Mouse (Mus musculus): ENCODE results near the gene Smim23.

Gene Smim23

DNA sequence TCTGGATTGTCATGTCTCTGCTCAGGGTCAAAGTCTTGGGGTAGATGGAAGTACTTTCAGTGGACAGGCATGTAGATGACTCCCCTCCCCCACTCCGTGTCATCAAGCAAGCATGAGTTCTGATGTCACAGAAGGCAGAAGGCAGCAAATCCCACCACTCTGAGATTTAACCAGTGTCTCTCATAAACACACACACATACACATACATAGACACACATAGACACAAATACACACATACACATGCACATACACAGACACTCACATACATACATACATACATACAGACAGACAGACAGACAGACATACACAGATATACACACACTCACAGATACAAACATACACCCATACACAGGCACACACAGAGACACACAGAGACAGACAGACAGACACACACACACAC, at the start of gene Smim23:
Smim23 (minus strand) TSS at position 101 of the 400 bp plus-strand sequence.
- DNase-seq (ENCODE audit: low read depth, low spot score): no peak

DNA sequence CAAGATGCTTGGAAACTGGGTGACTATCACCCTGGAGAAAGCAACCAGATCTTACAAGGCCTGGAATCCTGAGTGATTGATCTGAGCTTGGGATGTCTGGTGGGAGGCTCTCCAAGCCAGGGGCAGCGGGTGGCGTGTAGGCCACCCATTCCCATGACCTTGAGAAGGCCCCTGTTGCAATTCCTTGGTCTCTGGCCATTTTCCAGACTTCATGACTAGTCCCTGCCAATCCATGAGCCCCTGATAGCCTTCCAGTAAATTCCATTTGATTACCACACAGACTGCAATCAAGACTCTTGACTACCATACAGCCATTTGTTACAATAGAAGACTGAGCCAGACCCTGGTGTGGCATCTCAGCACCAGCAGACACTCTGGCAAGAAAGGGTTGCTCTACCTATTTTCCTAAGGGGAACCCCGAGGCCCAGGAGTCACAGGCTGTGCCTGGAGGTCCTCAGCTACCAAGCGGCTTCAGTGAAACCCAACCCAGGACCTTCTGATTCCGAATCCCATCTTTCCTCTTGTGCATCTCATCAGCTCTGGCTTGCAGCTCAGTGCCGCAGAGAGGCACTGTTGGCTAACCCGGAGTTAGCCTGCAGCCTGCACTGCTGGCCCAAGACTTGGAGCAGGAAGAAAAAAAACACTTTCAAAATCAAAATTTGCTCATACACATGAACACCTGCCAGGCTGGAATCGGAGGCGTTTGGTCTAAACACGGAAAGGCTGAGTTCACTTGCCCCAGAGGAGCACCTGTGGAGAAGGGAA, 44.4 kb upstream of the Smim23 start:
- no peak for DNase-seq (ENCODE audit: low read depth, low spot score)

DNA sequence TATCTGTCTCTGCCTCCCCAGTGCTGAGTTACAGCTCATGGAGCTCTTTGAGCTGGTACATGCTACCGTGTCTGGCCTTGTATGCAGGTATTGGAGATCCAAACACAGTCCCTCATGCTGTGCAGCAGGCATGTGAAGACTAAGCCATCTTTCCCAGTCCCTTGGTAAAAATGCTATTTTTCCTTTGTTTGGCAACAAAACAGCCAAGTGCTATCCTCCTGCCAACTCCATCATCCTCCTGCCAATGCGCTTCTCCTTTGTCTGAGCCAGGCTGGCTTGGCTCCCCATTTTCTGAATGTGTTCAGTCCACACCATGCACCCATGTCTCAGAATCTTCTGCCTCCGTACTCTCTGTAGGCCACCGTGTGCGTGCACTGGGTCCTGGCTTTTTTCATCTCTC, 40.2 kb upstream of the Smim23 start:
- peak; percentile 82 for DNase-seq (ENCODE audit: low read depth, low spot score)

DNA sequence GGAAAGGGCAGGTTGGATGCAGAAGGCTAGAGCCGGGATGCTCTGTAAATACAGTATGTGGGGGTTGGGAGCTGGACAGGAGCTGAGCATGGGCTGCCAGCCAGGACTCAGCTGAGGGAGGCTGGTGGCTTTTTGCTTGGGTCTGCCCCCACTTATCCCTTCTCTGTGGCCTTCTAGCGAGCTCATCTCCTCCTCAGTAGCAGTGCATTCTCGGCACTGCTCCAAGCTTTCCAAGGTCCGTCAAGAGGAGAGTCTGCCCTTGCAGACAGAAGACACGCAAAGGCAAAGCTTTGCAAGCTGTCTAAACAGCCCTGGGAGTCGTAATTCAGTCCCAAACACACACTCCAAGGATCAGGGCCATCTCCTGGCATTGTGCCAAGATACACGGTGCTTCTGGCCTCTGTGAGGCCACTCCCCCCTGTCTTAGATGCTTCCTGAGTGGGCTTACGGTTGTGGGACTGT, 33.0 kb upstream of the Smim23 start:
- DNase-seq (ENCODE audit: low read depth, low spot score): peak; percentile 30

DNA sequence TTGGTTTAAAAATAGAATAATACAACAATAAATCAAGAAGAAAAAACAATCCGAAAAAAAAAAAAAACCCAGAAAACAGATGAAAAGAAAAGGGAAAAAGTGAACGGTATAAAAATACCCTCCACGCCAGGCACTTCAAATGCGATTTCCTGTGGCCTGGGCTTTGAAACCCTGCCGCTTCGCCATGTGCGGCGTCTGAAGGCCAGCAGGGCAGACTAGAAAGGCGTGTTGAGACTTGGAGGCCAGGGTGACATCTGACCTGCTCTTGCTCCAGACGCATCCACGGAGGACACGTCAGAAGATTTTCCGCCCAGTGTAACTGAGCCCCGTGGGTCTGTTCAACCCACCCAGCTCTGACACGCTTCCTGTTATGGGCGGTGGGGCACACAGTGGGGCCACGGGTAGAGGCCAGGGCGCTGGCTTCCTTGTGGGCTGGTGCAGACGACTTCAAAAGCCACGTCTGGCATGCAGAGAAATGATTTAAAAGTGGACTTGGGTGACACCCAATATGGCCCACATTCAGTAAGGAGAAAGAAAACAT, 22.3 kb upstream of the Smim23 start:
- no peak for DNase-seq (ENCODE audit: low read depth, low spot score)

DNA sequence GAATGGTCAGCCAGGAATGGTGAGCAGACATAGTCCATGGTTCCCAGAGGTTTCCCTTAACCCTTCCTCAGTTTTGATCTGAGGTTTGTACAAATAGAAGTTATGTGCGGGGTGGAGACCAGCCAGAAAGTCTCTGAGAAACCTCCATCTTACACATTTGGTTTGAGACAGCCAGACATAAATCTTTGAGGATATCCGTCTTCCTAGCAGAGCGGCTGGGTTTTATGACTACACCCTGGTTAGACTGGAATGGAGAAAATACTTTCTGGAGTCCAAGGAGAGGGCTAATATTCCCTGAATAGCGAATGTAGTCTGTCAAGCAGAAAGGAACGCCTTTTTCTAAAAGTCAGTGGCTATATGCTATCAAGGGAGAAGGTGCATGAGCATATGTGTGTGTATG, 16.8 kb upstream of the Smim23 start:
- no peak for DNase-seq (ENCODE audit: low read depth, low spot score)

DNA sequence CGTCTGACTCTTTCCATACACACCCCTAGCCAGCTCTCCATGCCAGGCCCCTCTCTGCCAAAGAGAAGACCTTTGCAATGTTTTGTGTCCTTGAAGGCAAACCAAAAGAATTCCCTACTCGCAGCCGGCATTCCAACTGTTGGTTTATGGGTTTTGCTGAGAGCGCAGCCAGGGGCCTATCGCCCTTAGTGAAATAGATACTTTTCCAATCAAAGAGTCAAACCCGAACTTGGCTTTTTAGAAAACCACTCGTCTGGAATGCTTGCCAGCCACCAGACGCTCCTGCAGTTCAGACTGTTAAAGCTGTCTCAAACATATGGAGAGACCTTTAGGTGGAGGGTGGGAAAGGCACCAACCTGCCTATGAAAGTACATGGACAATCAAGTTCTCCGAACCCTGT, 15.9 kb upstream of the Smim23 start:
- DNase-seq (ENCODE audit: low read depth, low spot score): no peak

DNA sequence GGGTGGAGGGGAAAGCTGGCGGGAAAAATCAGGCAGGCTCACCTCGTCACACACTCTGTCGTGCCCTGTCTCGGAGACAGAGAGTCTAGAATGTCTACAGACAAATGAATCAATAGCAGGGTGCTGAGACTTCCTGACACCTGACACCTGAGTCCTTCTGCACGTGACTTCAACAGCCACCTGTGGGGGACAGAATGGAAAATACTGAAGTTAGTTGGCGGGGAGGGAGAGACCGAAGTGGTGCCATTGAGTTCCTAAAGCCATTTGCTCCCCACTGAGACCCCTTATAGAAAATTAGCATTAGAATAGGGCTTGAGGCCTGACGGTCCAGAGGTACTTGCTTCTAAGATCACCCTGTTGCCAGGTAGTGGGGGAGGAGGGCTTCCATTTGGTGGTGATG, 10.6 kb upstream of the Smim23 start:
- DNase-seq (ENCODE audit: low read depth, low spot score): no peak

DNA sequence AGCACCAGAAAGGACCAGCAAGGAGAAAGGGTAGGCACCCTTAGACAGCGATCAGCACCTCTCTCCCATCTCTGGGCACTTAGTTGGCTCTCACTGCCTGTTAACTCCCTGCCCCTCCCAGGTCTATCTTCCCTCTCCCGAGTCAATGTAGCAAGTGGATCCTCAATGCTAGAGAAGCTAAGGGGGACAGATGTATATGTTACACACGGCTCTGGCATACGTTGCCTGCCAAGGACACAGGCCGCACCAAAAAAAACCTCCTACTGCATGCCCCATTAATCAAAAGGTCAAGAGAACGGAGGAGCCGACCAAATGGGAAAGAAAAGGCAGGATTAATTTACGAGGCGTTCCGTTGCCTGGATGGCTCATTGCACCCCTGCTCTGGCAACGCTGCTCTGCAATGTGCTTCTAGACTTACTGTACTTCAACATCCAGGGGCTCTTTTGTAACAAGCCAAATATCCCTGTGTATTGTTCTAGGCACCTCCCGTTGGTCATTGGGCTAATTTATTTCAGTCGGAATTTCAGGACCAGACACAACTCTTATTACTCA, 10.0 kb upstream of the Smim23 start:
- DNase-seq (ENCODE audit: low read depth, low spot score): no peak

DNA sequence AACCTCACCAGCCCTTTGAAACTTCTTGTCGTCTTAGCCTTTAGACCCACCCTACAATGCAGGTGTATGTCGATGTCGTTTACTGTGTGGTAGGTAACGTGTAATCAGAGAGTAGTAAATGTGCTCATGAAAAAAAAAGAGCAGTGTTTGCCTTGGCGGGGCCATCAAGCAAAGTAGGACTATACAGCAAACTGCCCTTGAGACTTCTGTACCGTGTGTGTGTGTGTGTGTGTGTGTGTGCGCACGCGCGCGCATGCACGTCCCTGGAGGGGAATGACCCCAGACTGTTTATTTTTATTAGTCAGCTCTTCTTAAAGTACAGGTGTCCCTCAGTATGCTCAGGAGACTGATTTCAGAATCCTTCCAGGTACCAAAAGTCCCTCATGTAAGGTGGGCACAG, 6.8 kb downstream of the Smim23 start:
- no peak for DNase-seq (ENCODE audit: low read depth, low spot score)

DNA sequence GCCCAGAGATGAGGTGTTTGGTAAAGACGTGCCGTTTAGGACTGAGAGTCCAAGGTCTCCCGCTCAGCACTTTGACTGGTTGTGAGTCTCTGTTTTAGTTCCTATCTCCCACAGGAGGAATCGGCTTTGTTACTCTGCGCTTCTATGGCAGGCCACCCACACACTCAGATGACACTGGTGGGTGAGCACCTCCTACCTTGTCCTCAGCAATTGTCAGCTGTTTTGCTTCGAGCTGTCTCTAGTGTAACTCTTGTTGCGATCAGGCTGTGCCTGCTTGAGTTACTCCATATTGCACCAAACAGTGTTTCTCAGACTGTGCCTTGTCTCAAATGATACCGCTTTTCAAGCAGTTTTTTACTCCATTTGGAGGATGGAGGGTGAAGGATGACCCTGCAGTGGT, 10.1 kb downstream of the Smim23 start:
- DNase-seq (ENCODE audit: low read depth, low spot score): peak; percentile 72

DNA sequence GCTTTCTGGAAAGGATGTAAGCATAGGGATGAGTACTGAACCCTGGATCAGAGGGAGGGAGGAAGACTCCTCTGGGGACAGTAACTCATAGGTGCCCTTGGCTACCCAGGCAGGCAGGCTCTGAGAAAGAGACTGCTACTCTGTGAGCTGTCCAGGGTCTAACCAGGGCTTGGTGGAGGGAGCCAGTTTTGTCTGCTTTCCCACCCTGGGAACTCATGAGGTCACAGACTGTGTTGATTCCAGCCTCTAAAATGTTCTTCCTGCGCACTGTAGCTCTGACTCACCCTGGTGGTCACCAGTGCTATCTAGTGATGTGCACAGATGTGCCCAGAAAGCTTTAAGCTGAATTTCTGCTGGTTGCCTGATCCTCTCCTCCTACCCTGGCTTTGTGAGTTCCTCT, 15.3 kb downstream of the Smim23 start:
- no peak for DNase-seq (ENCODE audit: low read depth, low spot score)

DNA sequence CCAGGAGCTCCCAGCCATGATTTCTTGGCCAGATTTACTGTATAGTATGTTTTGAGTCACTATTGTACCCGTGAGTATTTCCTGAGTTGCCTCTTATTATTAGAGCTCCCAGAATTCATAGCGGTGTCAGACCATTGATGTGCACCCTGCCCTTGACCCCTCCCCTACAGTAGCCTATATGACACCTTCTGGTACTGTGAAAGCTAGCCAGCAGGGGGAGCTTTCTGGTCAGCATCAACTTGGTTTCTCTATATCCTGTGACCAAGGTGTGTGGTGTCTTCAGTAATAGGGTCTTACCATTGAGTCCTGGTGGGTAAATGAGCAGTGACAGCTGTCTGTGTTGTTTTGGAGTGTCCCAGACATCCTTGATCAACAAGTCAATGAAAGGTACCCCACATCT, 18.4 kb downstream of the Smim23 start:
- DNase-seq (ENCODE audit: low read depth, low spot score): peak; percentile 69

DNA sequence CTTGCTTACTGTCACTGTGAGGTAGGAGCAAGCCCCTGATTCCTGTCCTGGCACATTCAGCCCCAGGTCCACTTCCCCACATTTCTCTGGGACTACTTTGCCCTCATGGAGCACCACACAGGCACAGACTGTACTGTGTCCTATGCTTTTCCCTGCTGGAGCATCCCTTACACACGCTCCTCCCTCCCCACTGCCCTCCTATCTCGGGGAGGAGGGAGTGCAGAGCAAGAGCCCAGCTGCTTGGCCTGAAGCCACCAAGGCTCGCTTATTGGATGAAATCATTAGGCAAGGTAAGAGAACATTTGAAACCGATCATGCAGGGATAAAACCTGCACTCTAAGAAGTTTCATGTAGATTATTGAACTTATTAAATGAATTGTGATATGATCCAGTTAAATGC, 20.7 kb downstream of the Smim23 start:
- peak; percentile 16 for DNase-seq (ENCODE audit: low read depth, low spot score)

DNA sequence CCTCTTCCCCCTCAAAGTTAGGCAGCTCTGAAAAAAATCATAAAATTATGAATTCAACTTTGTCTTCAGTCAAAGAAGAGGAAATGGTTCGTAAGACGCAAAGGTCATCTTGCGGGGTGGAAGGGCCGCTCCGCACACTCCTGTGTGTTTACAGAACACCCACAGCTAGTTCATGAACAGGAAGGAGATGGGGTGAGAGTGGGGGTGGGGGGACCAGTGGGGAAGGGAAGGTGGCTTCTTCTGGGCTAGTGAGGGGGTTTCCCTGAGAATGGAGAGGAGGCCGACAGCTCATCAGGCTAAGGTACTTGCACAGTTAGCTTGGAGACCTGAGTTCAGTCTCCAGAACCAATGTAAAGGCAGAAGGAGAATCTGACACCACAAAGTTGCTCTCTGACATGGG, 22.7 kb downstream of the Smim23 start:
- no peak for DNase-seq (ENCODE audit: low read depth, low spot score)

DNA sequence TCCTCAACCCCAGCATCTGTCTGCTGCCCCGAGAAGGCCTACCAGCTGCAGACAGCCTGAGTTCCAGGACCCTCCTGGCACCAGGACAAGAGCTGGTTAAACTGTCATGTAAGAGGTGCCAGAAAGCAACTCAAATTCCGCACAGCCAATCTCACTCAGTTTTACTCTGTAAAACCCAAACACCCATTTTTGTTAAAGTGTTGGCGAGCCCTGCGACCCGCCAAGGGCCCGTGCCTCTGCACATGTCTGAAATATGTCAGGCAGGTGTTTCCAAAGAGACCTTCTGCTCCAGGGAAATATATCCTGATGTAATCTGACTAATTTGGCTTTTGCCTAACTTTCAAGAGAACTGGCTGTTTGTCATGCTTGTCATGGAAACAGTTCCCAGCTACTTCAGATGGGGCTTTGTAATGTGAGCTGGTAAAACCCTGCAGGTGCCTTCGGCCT, 23.5 kb downstream of the Smim23 start:
- DNase-seq (ENCODE audit: low read depth, low spot score): peak; percentile 14

DNA sequence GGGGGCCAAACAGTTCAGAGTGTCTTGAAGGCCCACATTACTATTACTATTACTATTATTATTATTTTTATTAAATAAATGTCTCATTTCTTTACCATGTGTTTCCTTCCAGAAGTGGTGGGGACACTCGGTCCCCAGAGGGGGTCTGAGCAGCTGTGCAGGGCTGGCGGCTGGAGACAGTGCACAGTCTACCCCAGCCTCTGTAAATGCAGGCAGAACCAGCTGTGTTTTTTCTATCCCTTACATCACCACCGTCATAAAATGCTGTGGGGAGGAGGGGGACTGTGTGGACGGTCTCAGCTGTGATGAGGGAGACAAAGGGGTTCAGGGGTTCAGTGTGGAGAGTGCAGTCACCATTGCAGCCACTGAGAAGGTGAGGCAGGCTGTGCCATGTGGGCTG, 26.0 kb downstream of the Smim23 start:
- DNase-seq (ENCODE audit: low read depth, low spot score): no peak

DNA sequence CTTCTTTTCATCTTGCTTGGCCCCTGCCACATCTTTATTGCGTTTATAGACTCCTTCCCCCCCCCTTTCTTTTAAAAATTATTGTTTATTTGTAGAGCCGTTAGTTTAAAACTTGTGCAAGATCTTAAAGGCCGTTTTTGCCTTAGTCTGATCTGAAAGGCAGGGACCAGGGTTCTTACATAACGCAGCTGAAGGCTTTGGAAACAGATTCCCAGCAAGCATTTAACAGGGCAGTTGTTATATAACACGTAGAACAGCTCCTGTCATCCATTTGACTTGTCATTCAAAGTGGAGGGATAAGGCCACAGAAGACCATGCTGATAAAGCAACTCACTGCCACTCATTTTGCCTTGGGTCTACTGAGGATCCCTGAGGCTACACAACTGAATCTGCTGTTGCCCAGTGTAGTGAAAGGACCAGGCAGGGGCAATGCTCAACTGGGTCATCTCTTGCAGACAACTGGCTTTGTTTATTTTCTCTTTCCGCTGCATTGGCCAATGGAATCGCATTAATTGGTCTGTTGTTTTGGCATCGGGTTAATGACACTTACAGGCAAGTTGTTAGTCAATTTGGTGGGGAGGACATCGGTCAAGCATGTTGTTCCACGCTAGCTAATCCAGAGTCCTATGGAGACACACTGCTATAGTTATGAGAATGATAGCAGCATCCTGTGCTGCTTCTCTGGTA, 29.5 kb downstream of the Smim23 start:
- peak; percentile 59 for DNase-seq (ENCODE audit: low read depth, low spot score)

DNA sequence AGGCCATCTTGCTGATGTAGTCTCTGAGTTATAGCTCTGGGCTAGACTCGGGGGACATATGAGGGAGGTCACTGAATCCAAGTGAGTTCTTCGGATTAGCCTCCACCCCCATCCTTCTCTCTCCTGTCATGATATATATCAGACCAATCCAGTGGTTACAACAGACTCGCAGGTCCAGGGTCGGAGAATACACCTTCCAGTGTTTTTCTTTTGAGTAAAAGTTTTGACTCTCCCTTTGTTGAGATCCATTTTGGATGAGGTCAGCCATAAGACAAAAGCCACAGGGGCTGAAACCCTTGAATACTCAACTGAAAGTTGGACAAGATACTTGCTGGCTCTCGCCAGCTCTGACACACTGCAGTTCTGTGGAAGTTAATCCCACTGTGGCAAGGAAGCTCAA, 38.2 kb downstream of the Smim23 start:
- no peak for DNase-seq (ENCODE audit: low read depth, low spot score)

DNA sequence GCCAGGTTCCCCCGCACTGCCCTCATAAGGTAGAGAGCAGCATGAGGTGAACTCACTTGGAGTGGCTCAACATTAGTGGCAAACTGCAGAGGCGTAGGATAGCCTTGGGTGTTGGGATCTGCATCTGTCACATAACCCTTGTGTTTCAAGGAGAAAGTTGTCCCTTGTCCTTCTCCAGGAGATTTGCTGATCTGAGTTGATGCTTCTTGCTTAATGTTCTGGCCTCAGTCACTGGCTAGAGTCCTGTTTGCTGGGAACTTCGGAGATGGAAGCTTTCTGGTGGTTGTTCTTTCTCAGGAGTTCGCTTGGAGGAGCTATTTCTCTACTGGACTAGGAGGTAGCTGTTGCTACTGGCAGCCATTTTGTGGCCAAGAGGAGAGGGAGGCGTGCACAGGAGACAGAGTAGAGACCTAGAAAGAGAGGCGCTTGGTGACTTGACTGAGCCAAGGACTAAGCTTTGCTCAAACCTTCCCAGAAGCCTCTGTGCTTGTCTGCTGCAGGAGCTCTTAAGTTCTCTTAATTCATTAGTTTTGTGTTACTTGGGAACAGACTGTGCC, 38.7 kb downstream of the Smim23 start:
- DNase-seq (ENCODE audit: low read depth, low spot score): no peak

DNA sequence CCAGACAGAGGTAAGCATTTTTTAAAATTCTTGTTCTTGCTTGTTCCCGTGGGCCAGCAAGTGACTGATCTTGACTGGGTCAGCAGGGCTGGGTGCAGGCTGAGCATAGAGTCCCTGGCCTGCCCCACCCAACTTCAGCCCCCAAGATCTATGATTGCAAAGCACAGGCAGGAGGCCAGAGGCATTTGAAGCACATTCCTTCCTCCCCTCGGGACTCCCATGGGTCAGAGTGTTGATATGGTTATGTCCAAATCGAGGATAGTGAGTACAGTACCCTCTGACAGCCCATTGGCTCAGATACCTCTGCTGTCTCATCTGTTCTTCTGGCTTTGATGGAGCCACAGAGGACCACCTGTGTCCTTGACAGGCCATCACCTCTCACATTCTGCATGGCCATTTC, 41.7 kb downstream of the Smim23 start:
- DNase-seq (ENCODE audit: low read depth, low spot score): no peak
